Mouse (Mus musculus) B cell, adult 2 months (primary cell): ENCODE data around the gene Top2a.

Experiments
- DNase-seq, 2 experiments: peaks; one replicate each; pipeline ENCODE4 v3.0.0; 2022

The Top2a gene

DNA sequence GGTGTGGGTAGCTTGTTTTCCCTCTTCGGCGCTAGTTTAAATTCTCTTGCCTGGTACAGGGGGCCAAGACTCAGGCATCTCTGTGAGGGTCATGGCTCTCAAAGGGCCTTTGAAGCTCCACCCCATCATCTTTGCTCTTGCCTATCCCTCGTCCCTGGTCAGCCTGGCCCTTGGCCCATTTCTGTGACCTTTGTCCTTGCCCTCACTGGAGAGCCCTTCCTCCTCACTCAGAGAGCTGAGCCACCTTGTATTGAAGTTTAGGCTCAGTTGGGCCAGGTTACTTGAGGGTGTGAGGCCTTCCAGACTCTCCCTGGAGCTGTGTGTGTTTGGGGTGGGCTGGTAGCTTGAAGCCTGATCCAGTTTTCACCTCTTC, 78.4 kb downstream of the Top2a start:
- no peak for DNase-seq

DNA sequence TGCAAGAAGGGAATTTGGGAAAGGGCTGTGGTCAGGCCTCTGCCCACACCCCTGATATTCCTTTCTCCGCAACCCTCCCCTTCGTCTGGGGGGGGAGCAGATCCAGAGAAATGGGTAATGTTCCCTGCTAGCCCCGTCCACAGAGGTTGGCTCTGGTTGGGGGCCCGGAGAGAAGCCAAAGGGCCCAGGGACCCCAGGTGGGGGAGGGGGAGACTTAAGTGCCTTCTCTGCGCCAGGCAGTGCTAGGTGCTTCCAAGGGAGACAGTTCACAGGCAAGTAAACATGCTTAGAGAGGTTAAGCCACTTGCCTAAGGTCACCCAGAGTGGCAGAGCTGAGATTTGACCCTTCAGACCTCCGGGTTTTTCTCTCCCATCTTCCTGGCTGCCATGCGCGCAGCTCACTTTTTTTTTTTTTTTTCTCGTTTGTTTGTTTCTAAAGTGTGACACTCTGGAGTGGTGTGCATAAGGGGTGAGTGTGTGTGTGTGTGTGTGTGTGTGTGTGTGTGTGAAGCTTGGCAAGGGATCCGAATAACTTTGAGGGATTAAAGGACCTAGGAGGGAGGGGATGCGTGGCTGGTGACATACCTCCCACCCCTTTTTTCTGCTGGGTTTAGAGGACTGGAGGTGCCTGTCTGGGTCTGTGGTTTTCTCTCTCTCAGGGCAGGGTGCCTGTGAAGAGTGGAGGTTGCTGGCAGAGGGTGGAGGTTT, 78.9 kb downstream of the Top2a start:
- peak in 1 of 2 experiments; percentile 42 for DNase-seq

DNA sequence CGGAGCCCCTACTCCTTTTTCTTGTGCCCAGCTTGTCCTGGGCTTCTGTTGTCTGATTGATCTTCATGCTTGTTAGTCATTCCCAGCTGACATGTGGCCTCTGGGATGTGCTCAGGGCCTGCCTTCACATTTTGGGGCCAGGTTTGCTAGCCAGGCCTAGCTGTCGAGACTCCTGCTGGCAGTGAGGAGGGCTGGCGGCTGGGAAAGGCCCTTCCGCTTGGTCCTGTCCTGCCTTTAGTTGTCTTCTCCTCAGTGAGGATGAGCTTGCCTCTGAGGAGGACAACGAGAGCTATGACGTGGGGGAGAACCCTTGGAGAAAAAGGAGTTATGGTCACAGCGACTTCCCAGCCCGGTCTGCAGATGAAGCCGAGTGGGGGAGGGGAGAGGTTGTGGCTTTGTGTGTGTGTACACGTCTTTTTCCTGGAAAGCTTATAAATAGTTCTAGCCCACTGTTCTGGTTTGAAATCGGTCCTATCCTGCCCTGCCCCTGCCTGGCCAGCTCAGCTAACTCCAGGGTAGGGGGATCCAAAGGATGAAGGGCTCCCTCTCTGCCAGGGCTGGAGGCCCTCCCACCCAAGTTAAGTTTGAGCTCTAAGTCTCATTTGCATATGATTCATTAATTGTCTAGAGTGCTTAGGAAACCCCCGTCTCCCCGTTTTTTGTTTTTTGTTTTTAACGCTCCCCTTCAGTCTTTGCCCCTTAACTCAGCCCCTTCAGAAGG, 80.1 kb downstream of the Top2a start:
- peak; percentile 84 to 86 for DNase-seq
